Mouse (Mus musculus) liver, adult 2 months (tissue): ENCODE measurements around the gene Hist1h2ak.
A peak's percentile ranks its signal among the peaks of the same experiment; 100 is the strongest.
"Not testable (repeated sequence)": the region's sequence is repeated elsewhere in the genome, so short reads cannot be mapped to it uniquely, and the experiment has no call there.

Source experiments
- CTCF ChIP-seq: fragments of 200-500 bp; IDR thresholded peaks from 2 replicates; pipeline ENCODE4 v1.5.1; 2011; ENCODE audit warnings: low read depth, low read length, control low read depth
- POLR2A ChIP-seq: fragments of 200-500 bp; IDR thresholded peaks from 2 replicates; pipeline ENCODE4 v1.6.1; 2011; ENCODE audit warnings: low read length, control low read depth; ENCODE audit not compliant: insufficient read depth; ENCODE audit errors: extremely low read depth

DNA sequence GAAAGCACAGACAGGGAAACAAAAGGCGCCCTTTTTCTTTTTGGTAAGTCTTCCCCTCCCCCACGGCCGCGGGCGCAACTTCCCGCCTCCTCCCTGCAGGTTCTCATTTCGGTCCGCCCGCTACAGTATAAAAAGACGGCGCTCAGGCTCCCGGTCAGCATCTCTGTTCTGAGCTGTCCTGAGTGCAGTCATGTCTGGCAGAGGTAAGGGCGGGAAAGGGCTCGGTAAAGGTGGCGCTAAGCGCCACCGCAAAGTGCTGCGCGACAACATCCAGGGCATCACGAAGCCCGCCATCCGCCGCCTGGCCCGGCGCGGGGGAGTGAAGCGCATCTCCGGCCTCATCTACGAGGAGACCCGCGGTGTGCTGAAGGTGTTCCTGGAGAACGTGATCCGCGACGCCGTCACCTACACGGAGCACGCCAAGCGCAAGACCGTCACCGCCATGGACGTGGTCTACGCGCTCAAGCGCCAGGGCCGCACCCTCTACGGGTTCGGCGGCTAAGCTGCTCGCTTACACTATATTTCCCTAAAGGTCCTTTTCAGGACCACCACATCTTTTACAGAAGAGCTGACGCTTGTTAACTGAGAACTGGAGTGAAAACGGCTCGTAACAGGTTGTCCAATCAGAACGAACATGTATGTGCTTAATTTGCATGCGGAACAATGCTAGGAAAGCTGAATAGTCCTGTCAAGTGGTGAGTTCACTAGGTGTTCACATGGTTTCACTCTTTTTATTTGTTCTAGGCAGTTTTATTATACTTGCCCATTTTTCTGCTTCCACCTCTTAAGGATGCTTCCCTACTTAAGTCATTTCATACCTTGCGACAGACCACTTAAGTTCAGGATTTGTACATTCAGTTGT, 18.5 kb downstream of the Hist1h2ak start, which contains the start of gene Hist1h4j:
- not testable (repeated sequence) for TF ChIP-seq CTCF
- TF ChIP-seq POLR2A, result peak; percentile 70
